Mouse (Mus musculus) midbrain, embryonic 15.5 days (tissue): ENCODE measurements at regions not wholly inside any gene's neighbourhood (a gene's known extent, or its start where the extent isn't known, plus 50 kb on each side); places are given as distances from the start of the nearest gene placed in this dataset.
A peak's percentile ranks its signal among the peaks of the same experiment; 100 is the strongest.

Experiments used
- ATAC-seq: fragments of 200-750 bp; cut with Nextera tagmentation; replicated peaks from 2 replicates; pipeline ENCODE4 v1.8.0; 2017; ENCODE audit warnings: moderate TSS enrichment
- H3K27ac ChIP-seq: fragments of 300-500 bp; sonication (generic); 2 replicates; pipeline ENCODE4 v1.5.1; 2015; ENCODE audit warnings: mild to moderate bottlenecking, inconsistent platforms
- H3K27me3 ChIP-seq: fragments of 300-500 bp; sonication (generic); replicated peaks from 2 replicates; pipeline ENCODE4 v1.6.1; 2015; ENCODE audit warnings: inconsistent platforms
- H3K36me3 ChIP-seq: fragments of 300-500 bp; sonication (generic); replicated peaks from 2 replicates; pipeline ENCODE4 v1.6.1; 2015; ENCODE audit warnings: inconsistent platforms
- H3K4me1 ChIP-seq: fragments of 300-500 bp; sonication (generic); 2 replicates; pipeline ENCODE4 v1.6.1; 2015; ENCODE audit warnings: inconsistent platforms
- H3K4me2 ChIP-seq: fragments of 300-500 bp; sonication (generic); 2 replicates; pipeline ENCODE4 v1.6.1; 2015; ENCODE audit warnings: inconsistent platforms, mild to moderate bottlenecking, moderate library complexity
- H3K4me3 ChIP-seq: fragments of 300-500 bp; sonication (generic); 2 replicates; pipeline ENCODE4 v1.5.1; 2015; ENCODE audit warnings: mild to moderate bottlenecking, inconsistent platforms
- H3K9ac ChIP-seq: fragments of 300-500 bp; sonication (generic); 2 replicates; pipeline ENCODE4 v1.6.1; 2015; ENCODE audit warnings: mild to moderate bottlenecking, inconsistent platforms
- H3K9me3 ChIP-seq: fragments of 300-500 bp; sonication (generic); 2 replicates; pipeline ENCODE4 v1.6.1; 2016; ENCODE audit warnings: inconsistent platforms
- WGBS: fragments of 180-500 bp; shearing (Covaris S2); methylation state at CpG from one replicate; pipeline ENCODE4 v1.1.7; 2015; ENCODE audit warnings: mixed read lengths; 5-methylcytosine and 5-hydroxymethylcytosine counted together

GRCm38 (mm10) chr19:44695331-44695730 lies 60.5 kb upstream of the Pax2 start:
- 9% methylated on average over 3 of the region's 3 CpGs for WGBS
- Histone ChIP-seq H3K4me1 (peaks cover 33% of the 10 kb centered on the region), H3K4me2 (no peak overlapping the region), H3K4me3 (no peak overlapping the region), H3K9ac (no peak overlapping the region), H3K9me3 (no peaks in the 10 kb centered on the region), H3K36me3 (no peaks in the 10 kb centered on the region), H3K27me3 (peaks cover 57% of the 10 kb centered on the region), H3K27ac (no peak overlapping the region)
- no peak for ATAC-seq

- no peak for ATAC-seq
- Histone ChIP-seq H3K27ac (no peak overlapping the region), H3K4me1 (peaks cover 33% of the 10 kb centered on the region), H3K4me3 (no peak overlapping the region), H3K9ac (no peak overlapping the region), H3K9me3 (no peaks in the 10 kb centered on the region), H3K36me3 (no peaks in the 10 kb centered on the region), H3K4me2 (no peak overlapping the region), H3K27me3 (peaks cover 55% of the 10 kb centered on the region)
- WGBS = 7% methylated on average over 8 of the region's 8 CpGs
Measured at GRCm38 (mm10) chr19:44696059-44696712, 59.7 kb upstream of the Pax2 start.

- Histone ChIP-seq H3K9me3 (no peaks in the 10 kb centered on the region), H3K36me3 (no peaks in the 10 kb centered on the region), H3K9ac (no peak overlapping the region), H3K4me2 (no peak overlapping the region), H3K27ac (no peak overlapping the region), H3K4me1 (peaks cover 33% of the 10 kb centered on the region), H3K27me3 (peaks cover 56% of the 10 kb centered on the region; the same call in 1 of the 2 replicates), H3K4me3 (no peak overlapping the region)
- WGBS = 30% methylated on average over 9 of the region's 9 CpGs
- no peak for ATAC-seq
Measured at GRCm38 (mm10) chr19:44696773-44697172, 59.1 kb upstream of the Pax2 start.

- 9% methylated on average over 21 of the region's 21 CpGs for WGBS
- H3K36me3 ChIP-seq = no peaks in the 10 kb centered on the region
- no peak overlapping the region; the same call in 1 of the 2 replicates for H3K9ac ChIP-seq
- H3K27ac ChIP-seq = no peak overlapping the region
- H3K27me3 ChIP-seq = peaks cover 53% of the 10 kb centered on the region
- H3K4me3 ChIP-seq = peak overlapping the region; percentile 15; the same call in 1 of the 2 replicates
- ATAC-seq = peak; percentile 33; the same call in 1 of the 2 replicates
- H3K4me1 ChIP-seq = peaks cover 26% of the 10 kb centered on the region
- H3K4me2 ChIP-seq = peak overlapping the region; percentile 30
- H3K9me3 ChIP-seq = no peaks in the 10 kb centered on the region
Measured at GRCm38 (mm10) chr19:44698382-44699256, 57.2 kb upstream of the Pax2 start.
